Mouse (Mus musculus) left cerebral cortex, postnatal 36 days (tissue): ENCODE measurements around the gene Mxra8. TPM values are rescaled to one million over a fixed set of nuclear protein-coding genes. Genes with fewer than 3 reads are reported as not detected.
A peak's percentile ranks its signal among the peaks of the same experiment; 100 is the strongest.

Experiments
- DNase-seq, 2 experiments: peaks; one replicate each; pipeline ENCODE4 v3.0.0; 2021 to 2022; ENCODE audit warnings: low spot score in 2 of 2, mixed read lengths in 1 of 2
- intact Hi-C: fragments of 180-260 bp; cut with DNase I; formaldehyde crosslinking; loops from one replicate; pipeline ENCODE4 v1.15.1; 2025
- total RNA-seq, 2 experiments: library from RNA; stranded (reverse); gene quantifications; 2 replicates each; pipeline ENCODE4 v1.2.3; 2021

Mxra8 gene
- total RNA-seq, 2 experiments from 2014 or later, result 5.8 to 10.3 TPM

GRCm38 (mm10) chr4:155833234-155833633 lies 6.2 kb upstream of the Mxra8 start:
- intact Hi-C loops, result no loop called here
- no peak for DNase-seq

DNA sequence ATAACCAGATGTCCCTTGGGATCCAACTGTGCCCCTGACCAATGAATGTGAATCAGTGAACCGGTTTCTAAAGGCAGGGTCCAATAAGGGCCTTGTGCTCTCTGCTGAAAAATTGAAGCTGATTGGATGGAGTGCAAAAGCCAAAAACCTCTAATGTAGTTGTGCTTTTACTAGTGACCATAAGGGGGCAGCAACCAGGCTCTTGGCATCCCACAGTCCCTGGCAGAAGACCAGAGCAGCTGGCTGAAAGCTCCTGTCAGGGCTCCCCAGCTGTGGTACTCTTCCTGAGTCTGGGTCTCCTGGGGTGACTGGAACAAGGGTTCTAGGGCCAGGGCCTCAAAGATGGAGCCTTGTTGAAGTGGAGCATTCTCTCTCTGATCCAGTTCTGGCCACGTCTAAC lies 5.6 kb upstream of the Mxra8 start:
- intact Hi-C loops, result no loop called here
- DNase-seq, result peak; percentile 53 to 66

- no peak for DNase-seq
- intact Hi-C loops, result no loop called here
Measured at GRCm38 (mm10) chr4:155837404-155838010, 2.0 kb upstream of the Mxra8 start.

GRCm38 (mm10) chr4:155838187-155839153 lies 1.0 kb upstream of the Mxra8 start:
- no peak for DNase-seq
- intact Hi-C loops, result no loop called here

DNA sequence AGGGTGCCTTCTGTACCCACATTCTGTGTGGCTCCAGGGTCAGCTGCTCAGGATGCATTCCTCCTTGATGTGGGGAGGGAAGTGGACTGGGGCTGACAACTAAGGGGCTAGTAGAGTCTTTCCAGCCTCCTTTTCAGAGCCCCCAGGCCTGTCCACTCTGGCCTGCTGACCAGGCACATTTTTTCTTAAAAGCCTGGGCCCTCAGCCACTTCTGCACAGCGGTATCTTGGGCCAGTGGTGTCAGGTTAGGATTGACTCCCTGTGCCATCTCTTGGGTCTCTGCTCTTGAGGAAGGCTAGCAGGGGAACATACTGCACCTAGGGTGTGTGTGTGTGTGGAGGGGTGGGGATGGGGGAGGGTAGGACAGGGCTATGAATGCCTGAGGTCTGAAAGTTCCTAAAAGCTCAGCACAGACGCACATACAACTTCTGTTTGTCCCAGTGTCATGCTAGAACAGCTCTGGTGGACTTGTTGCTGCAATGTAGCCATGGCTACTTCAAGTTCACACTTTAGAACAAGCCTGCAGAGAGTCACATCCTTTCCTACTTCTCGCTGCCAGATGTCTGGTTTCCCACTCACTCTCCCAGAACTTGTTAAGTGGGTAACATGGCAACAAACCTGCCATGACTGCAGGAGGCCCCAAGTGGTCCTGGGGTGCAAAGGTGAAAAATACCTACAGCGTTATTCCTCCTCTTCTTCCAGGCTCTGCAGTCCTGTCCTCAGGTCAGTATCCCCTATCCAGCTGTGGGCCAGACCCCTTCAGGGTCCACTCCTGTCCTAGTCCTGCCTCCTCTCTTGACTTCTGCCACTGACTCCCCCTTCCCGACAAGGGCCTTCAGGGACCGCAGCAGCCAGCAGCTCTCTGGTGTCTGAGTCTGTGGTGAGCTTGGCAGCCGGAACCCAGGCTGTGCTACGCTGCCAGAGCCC lies 859 bp downstream of the Mxra8 start:
- intact Hi-C loops, result no loop called here
- DNase-seq, result no peak

GRCm38 (mm10) chr4:155841003-155841454 lies 1.5 kb downstream of the Mxra8 start:
- intact Hi-C loops, result no loop called here
- DNase-seq, result no peak

DNA sequence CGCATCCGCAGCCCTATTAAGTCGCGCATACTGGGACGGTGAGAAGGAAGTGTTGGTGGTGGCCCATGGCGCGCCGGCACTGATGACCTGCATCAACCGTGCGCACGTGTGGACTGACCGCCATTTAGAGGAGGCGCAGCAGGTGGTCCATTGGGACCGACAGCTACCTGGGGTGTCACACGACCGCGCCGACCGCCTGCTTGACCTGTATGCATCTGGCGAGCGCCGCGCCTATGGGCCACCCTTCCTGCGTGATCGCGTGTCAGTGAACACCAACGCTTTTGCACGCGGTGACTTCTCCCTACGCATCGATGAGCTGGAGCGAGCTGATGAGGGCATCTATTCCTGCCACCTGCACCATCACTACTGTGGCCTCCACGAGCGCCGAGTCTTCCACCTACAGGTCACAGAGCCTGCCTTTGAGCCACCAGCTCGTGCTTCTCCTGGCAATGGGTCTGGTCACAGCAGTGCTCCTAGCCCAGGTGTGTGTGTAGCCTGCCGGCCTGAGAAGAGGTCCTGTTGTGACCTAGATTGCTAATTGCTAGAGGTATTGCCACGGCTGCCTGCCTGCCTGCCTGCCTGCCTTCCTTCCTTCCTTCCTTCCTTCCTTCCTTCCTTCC lies 2.3 kb downstream of the Mxra8 start:
- intact Hi-C loops, result no loop called here
- DNase-seq, result no peak

DNA sequence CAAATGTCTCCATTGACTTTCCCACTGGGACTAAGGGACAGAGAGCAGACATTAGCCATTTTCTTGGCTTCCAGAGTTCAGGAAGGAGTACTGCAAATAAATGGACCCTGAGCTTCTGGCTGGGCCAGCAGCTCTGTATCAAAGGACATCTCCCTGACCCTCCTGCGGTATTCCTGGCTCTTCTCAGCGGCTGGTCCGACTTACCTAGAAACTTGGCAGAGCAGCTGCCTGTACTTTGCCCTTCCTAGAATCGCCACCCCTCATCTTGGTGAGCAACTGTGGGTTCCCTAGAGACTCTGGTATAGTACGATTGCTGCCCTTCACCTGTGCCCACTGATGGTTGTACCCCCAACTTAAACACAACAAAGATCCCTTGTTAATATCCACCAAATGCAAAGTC lies 3.8 kb downstream of the Mxra8 start:
- DNase-seq, result no peak
- intact Hi-C loops, result no loop called here

DNA sequence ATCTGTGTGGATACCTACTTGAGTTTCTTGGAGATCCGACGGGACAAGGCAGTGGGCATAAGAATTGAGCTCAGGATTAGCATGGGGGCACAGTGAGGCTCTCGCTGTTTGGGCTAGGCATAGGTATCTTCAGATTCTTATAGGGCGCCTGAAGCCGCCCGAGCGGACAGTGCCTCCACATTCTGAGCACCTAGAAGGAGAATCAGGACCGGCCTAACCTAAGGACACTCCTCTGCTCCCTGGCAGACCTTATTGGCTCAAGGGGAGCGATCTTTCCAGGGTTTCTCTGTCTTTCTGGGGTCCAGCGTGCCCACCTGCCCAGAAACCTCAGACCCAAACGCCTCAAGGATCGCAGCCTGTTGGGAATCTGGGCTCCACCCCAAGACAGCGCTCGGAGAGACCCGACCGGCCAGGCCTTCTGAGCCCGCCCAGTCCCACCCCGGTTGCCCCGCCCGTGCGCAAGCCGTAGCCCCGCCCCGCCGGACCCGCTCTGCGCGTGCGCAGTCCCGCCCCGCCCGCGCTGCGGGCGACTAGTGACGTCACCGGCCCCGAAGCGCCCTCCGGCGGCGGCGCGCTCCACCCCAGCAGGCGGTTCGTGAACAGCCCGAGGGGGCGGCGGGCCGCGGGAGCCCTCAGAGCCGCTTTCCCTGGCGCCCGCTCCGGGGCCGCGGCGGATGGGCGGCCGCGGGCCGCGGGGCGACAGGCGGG lies 7.5 kb downstream of the Mxra8 start, which contains the start of gene Dvl1:
TSS of gene Dvl1 (plus strand) at position 532 of the 708 bp plus-strand sequence.
- peak; percentile 94 to 97 for DNase-seq
- intact Hi-C loops, result loop anchor here (2.0 kb wide), 1 partner anchor 22 kb away; the partner anchor contains the start of genes Cptp and Ints11

- intact Hi-C loops, result loop anchor here (2.0 kb wide), 1 partner anchor 21 kb away; the partner anchor contains the start of genes Cptp and Ints11
- peak in 1 of 2 experiments; percentile 44 for DNase-seq
Measured at GRCm38 (mm10) chr4:155847591-155848352, 8.3 kb downstream of the Mxra8 start.

- no peak for DNase-seq
- intact Hi-C loops, result no loop called here
Measured at GRCm38 (mm10) chr4:155848434-155849095, 9.1 kb downstream of the Mxra8 start.

- DNase-seq, result no peak
- intact Hi-C loops, result no loop called here
Measured at GRCm38 (mm10) chr4:155849391-155849790, 9.9 kb downstream of the Mxra8 start.

DNA sequence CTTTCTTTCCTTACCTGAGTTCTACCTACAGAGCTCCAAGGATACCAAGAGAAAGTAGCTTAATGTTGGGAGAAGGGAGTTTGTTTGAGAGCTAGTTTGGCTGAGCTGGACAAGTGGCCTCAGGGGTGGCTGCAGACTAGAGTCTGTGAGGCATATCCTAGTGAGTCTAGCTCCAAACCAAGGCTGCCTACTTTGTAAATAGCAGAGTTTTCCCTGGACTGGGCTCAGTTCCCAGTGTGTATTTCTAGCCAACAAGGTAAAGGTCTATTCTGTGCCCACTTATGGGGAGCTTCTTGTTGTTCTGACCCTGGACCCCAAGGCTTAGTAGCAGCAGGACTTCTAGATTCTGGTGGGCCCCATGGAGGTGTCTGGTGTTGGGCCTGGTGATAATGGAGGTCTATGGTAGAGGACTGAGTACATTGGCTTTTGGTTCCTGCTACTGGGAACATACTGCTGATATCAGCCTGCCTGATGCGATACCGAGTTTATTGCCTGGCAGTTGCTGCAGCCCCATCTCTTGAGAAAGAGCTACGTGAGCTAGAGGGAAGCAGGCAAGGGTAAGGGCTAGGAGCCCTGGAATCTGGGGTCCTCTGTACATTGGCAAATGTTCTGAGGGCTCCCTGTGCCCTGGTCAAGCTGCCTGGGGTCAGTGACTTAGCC lies 10.4 kb downstream of the Mxra8 start:
- intact Hi-C loops, result no loop called here

DNA sequence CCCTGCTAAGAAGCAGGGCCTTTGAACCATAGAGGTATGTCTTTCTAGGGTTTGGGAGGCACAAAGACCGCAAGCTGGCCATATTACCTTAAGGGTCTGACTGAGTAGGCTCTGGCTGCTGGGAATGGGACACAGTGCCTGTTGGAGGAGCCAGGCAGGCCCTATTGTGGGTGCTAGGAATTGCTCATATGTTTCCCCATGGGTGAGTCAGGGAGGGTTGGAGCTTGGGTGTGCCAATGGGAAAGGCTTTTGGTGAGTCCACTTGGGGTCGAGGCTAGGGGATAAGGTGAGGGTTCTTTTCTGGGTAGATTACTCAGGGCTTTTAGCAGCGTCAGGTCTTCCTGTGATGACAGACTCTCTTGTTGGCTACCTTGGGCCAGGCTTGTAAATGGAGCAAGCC lies 11.9 kb downstream of the Mxra8 start:
- intact Hi-C loops, result no loop called here
- no peak for DNase-seq

More for the DNA sequence above, 10.4 kb downstream of the Mxra8 start:
- no peak for DNase-seq

DNA sequence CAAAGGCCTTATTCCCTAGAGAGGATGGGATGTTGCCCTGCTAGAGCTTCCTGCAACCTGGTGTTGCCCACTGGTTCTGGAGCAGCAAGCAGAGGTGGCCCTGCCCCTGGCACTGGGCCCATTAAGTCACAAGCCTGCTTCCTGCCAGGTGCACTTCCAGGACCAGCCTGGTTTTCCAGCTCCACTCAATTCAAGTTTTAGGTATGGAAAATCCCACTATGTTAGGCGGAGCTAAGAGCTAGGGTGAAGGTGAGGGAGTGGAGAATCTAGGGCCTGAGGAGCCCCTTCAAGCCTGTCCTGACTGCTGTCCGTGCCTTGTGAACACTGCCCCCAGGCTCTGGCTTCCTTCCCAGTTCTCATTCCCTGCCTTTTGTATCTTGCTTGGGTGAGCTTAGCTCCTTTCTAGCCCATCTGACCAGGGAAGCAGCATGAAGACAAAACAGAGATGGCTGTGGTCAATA lies 12.5 kb downstream of the Mxra8 start:
- intact Hi-C loops, result no loop called here
- no peak for DNase-seq

DNA sequence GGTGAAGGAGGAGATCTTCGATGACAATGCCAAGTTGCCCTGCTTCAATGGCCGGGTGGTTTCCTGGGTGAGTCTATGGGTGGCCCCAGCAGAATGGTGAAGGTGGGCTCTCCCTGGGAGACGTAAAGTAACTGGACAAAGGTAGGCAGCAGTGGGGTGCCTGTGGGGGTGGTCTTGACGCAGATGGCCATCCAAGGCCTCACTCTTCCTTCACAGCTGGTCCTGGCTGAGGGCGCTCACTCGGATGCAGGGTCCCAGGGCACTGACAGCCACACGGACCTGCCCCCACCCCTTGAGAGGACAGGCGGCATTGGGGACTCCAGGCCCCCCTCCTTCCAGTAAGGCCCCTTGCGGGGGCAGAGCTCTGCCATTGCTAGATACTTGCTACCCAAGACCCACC lies 13.9 kb downstream of the Mxra8 start:
- no peak for DNase-seq
- intact Hi-C loops, result no loop called here

GRCm38 (mm10) chr4:155854991-155855390 lies 15.5 kb downstream of the Mxra8 start:
- DNase-seq, result no peak
- intact Hi-C loops, result no loop called here
